Mouse (Mus musculus) liver, embryonic 14.5 days (tissue): ENCODE results near the gene Pax8.

Source experiments
- CTCF ChIP-seq: IDR thresholded peaks from 2 replicates; pipeline ENCODE4 v1.5.1; 2016; ENCODE audit warnings: antibody characterized with exemption, low read depth, control low read depth
- EP300 ChIP-seq: IDR thresholded peaks from 2 replicates; pipeline ENCODE4 v1.6.1; 2016; ENCODE audit warnings: antibody characterized with exemption, low read depth

GRCm38 (mm10) chr2:24386158-24386963 lies 89.0 kb downstream of the Pax8 start:
- TF ChIP-seq CTCF (no peak), EP300 (no peak)
